Mouse (Mus musculus): ENCODE results near the gene Oxsm. TPM values are rescaled to one million over a fixed set of nuclear protein-coding genes. Genes with fewer than 3 reads are reported as not detected.
A peak's percentile ranks its signal among the peaks of the same experiment; 100 is the strongest.

Gene Oxsm
- total RNA-seq, 2 experiments from 2014 or later: 7.7 to 13.8 TPM

GRCm38 (mm10) chr14:16242947-16243602 is 6.5 kb downstream of the Oxsm start:
- peak; percentile 72 for ATAC-seq (replicated peaks; ENCODE audit: poor library complexity)

GRCm38 (mm10) chr14:16242193-16242815 is 7.3 kb downstream of the Oxsm start:
- ATAC-seq (replicated peaks; ENCODE audit: poor library complexity): no peak

- 0 out of 2 replicates have a peak, but pooled peaks have one; percentile 52 for ATAC-seq (replicated peaks; ENCODE audit: poor library complexity)
Measured at GRCm38 (mm10) chr14:16236466-16236865, 13.1 kb downstream of the Oxsm start.

GRCm38 (mm10) chr14:16233515-16233914 is 16.1 kb downstream of the Oxsm start:
- ATAC-seq (replicated peaks; ENCODE audit: poor library complexity): no peak

- 0 out of 2 replicates have a peak, but pooled peaks have one; percentile 11 for ATAC-seq (replicated peaks; ENCODE audit: poor library complexity)
Measured at GRCm38 (mm10) chr14:16230581-16230980, 19.0 kb downstream of the Oxsm start.

GRCm38 (mm10) chr14:16229395-16229794 is 20.2 kb downstream of the Oxsm start:
- ATAC-seq (replicated peaks; ENCODE audit: poor library complexity): no peak

- peak; percentile 94 for ATAC-seq (replicated peaks; ENCODE audit: poor library complexity)
Measured at GRCm38 (mm10) chr14:16219015-16219414, 30.6 kb downstream of the Oxsm start.

GRCm38 (mm10) chr14:16207722-16208121 is 41.9 kb downstream of the Oxsm start:
- ATAC-seq (replicated peaks; ENCODE audit: poor library complexity): 0 out of 2 replicates have a peak, but pooled peaks have one; percentile 39

GRCm38 (mm10) chr14:16201673-16202072 is 47.9 kb downstream of the Oxsm start:
- ATAC-seq (replicated peaks; ENCODE audit: poor library complexity): peak; percentile 50; the same call in 1 of the 2 replicates

- no peak for ATAC-seq (replicated peaks; ENCODE audit: poor library complexity)
Measured at GRCm38 (mm10) chr14:16200969-16201638, 48.5 kb downstream of the Oxsm start.

GRCm38 (mm10) chr14:16200220-16200912 is 49.2 kb downstream of the Oxsm start:
- ATAC-seq (replicated peaks; ENCODE audit: poor library complexity): no peak

GRCm38 (mm10) chr14:16196518-16196917 is 53.1 kb downstream of the Oxsm start:
- ATAC-seq (replicated peaks; ENCODE audit: poor library complexity): 0 out of 2 replicates have a peak, but pooled peaks have one; percentile 37

- no peak for ATAC-seq (replicated peaks; ENCODE audit: poor library complexity)
Measured at GRCm38 (mm10) chr14:16195486-16195885, 54.1 kb downstream of the Oxsm start.

- no peak for ATAC-seq (replicated peaks; ENCODE audit: poor library complexity)
Measured at GRCm38 (mm10) chr14:16194125-16194524, 55.5 kb downstream of the Oxsm start.

- no peak for ATAC-seq (replicated peaks; ENCODE audit: poor library complexity)
Measured at GRCm38 (mm10) chr14:16189142-16189541, 60.5 kb downstream of the Oxsm start.

Other genes starting within 250 kb of the Oxsm start
- 37.4 and 38.0 TPM in 2 replicates for gene Ngly1, start 528 bp downstream of the Oxsm start, total RNA-seq (2015)
- 27.2 and 31.9 TPM in 2 replicates for gene Ngly1, start 528 bp downstream of the Oxsm start, total RNA-seq (2017)
- gene Top2b, start 115.4 kb upstream of the Oxsm start, total RNA-seq (2015): 133 and 156 TPM in 2 replicates
- gene Top2b, start 115.4 kb upstream of the Oxsm start, total RNA-seq (2017): 107 and 130 TPM in 2 replicates